Mouse (Mus musculus): Measurements from ENCODE around the gene Dazap1. TPM values are rescaled to one million over a fixed set of nuclear protein-coding genes. Genes with fewer than 3 reads are reported as not detected.

Gene Dazap1
- polyA plus RNA-seq, 1 experiment from 2014 or later, result 48.2 TPM

GRCm38 (mm10) chr10:80252493-80253274 lies 8.6 kb upstream of the Dazap1 start:
- H3K4me3 ChIP-seq, result no peak overlapping the region
- no peaks in the 10 kb centered on the region for H3K9me3 ChIP-seq
- H3K27me3 ChIP-seq (ENCODE audit: poor library complexity, severe bottlenecking), result no peaks in the 10 kb centered on the region
- peaks cover 31% of the 10 kb centered on the region for H3K4me1 ChIP-seq
- peaks cover 53% of the 10 kb centered on the region for H3K36me3 ChIP-seq (replicated peaks)
- 92% methylated on average over 11 of the region's 11 CpGs for WGBS
- no peak for DNase-seq (ENCODE audit: extremely low spot score, low spot score)
- no peak overlapping the region for H3K27ac ChIP-seq

- Histone ChIP-seq H3K4me3 (no peak overlapping the region), H3K27me3 (ENCODE audit: poor library complexity, severe bottlenecking) (no peaks in the 10 kb centered on the region), H3K9me3 (no peaks in the 10 kb centered on the region), H3K4me1 (peaks cover 29% of the 10 kb centered on the region), H3K36me3 (replicated peaks) (peaks cover 62% of the 10 kb centered on the region), H3K27ac (no peak overlapping the region)
- WGBS, result 91% methylated on average over 6 of the region's 6 CpGs
- no peak for DNase-seq (ENCODE audit: extremely low spot score, low spot score)
Measured at GRCm38 (mm10) chr10:80253551-80253950, 7.7 kb upstream of the Dazap1 start.

- Histone ChIP-seq H3K36me3 (replicated peaks) (peaks cover 72% of the 10 kb centered on the region), H3K9me3 (no peaks in the 10 kb centered on the region), H3K27ac (no peak overlapping the region), H3K4me3 (no peak overlapping the region), H3K4me1 (peaks cover 39% of the 10 kb centered on the region), H3K27me3 (ENCODE audit: poor library complexity, severe bottlenecking) (peaks cover 7% of the 10 kb centered on the region)
- no peak for DNase-seq (ENCODE audit: extremely low spot score, low spot score)
- 95% methylated on average over 26 of the region's 26 CpGs for WGBS
Measured at GRCm38 (mm10) chr10:80254331-80255297, 6.7 kb upstream of the Dazap1 start.

GRCm38 (mm10) chr10:80255881-80256535 lies 5.3 kb upstream of the Dazap1 start:
- H3K27ac ChIP-seq, result no peak overlapping the region
- H3K27me3 ChIP-seq (ENCODE audit: poor library complexity, severe bottlenecking), result peaks cover 12% of the 10 kb centered on the region
- H3K4me3 ChIP-seq, result no peak overlapping the region; the same call in 1 of the 2 replicates
- no peaks in the 10 kb centered on the region for H3K9me3 ChIP-seq
- WGBS, result 89% methylated on average over 5 of the region's 5 CpGs
- no peak for DNase-seq (ENCODE audit: extremely low spot score, low spot score)
- peaks cover 39% of the 10 kb centered on the region for H3K4me1 ChIP-seq
- peaks cover 72% of the 10 kb centered on the region for H3K36me3 ChIP-seq (replicated peaks)

- DNase-seq (ENCODE audit: extremely low spot score, low spot score), result no peak
- H3K27me3 ChIP-seq (ENCODE audit: poor library complexity, severe bottlenecking), result peaks cover 12% of the 10 kb centered on the region
- H3K4me1 ChIP-seq, result peaks cover 50% of the 10 kb centered on the region
- no peak overlapping the region for H3K4me3 ChIP-seq
- H3K9me3 ChIP-seq, result no peaks in the 10 kb centered on the region
- H3K36me3 ChIP-seq (replicated peaks), result peaks cover 66% of the 10 kb centered on the region
- 90% methylated on average over 2 of the region's 2 CpGs for WGBS
- H3K27ac ChIP-seq, result no peak overlapping the region
Measured at GRCm38 (mm10) chr10:80257936-80258335, 3.4 kb upstream of the Dazap1 start.

- no peak for DNase-seq (ENCODE audit: extremely low spot score, low spot score)
- no peaks in the 10 kb centered on the region for H3K9me3 ChIP-seq
- H3K4me3 ChIP-seq, result peak overlapping the region; percentile 57
- peaks cover 56% of the 10 kb centered on the region for H3K36me3 ChIP-seq (replicated peaks)
- peaks cover 12% of the 10 kb centered on the region for H3K27me3 ChIP-seq (ENCODE audit: poor library complexity, severe bottlenecking)
- WGBS, result 92% methylated on average over 14 of the region's 14 CpGs
- peak overlapping the region; percentile 91 for H3K27ac ChIP-seq
- H3K4me1 ChIP-seq, result peaks cover 50% of the 10 kb centered on the region
Measured at GRCm38 (mm10) chr10:80258752-80259462, 2.4 kb upstream of the Dazap1 start.

GRCm38 (mm10) chr10:80259463-80259805 lies 1.9 kb upstream of the Dazap1 start:
- peaks cover 51% of the 10 kb centered on the region for H3K36me3 ChIP-seq (replicated peaks)
- 81% methylated on average over 6 of the region's 6 CpGs for WGBS
- H3K9me3 ChIP-seq, result no peaks in the 10 kb centered on the region
- peak overlapping the region; percentile 57 for H3K4me3 ChIP-seq
- no peak for DNase-seq (ENCODE audit: extremely low spot score, low spot score)
- peaks cover 12% of the 10 kb centered on the region for H3K27me3 ChIP-seq (ENCODE audit: poor library complexity, severe bottlenecking)
- H3K4me1 ChIP-seq, result peaks cover 54% of the 10 kb centered on the region
- peak overlapping the region; percentile 91 for H3K27ac ChIP-seq

GRCm38 (mm10) chr10:80259861-80260641 lies 1.2 kb upstream of the Dazap1 start:
- Histone ChIP-seq H3K27ac (peak overlapping the region; percentile 91), H3K27me3 (ENCODE audit: poor library complexity, severe bottlenecking) (peaks cover 12% of the 10 kb centered on the region), H3K4me3 (peak overlapping the region; percentile 57), H3K36me3 (replicated peaks) (peaks cover 44% of the 10 kb centered on the region), H3K9me3 (no peaks in the 10 kb centered on the region), H3K4me1 (peaks cover 58% of the 10 kb centered on the region)
- peak; percentile 50 for DNase-seq (ENCODE audit: extremely low spot score, low spot score)
- 11% methylated on average over 19 of the region's 19 CpGs for WGBS

- peaks cover 12% of the 10 kb centered on the region for H3K27me3 ChIP-seq (ENCODE audit: poor library complexity, severe bottlenecking)
- DNase-seq (ENCODE audit: extremely low spot score, low spot score), result peak; percentile 92
- H3K9me3 ChIP-seq, result no peaks in the 10 kb centered on the region
- H3K4me3 ChIP-seq, result peak overlapping the region; percentile 57
- WGBS, result under 1% methylated on average over 14 of the region's 14 CpGs
- peak overlapping the region; percentile 91 for H3K27ac ChIP-seq
- peaks cover 63% of the 10 kb centered on the region for H3K4me1 ChIP-seq
- H3K36me3 ChIP-seq (replicated peaks), result peaks cover 33% of the 10 kb centered on the region
Measured at GRCm38 (mm10) chr10:80261585-80261968, 291 bp downstream of the Dazap1 start.

- no peak for DNase-seq (ENCODE audit: extremely low spot score, low spot score)
- peaks cover 12% of the 10 kb centered on the region for H3K27me3 ChIP-seq (ENCODE audit: poor library complexity, severe bottlenecking)
- WGBS, result 74% methylated on average over 12 of the region's 12 CpGs
- H3K27ac ChIP-seq, result peak overlapping the region; percentile 91; the same call in 1 of the 2 replicates
- H3K4me3 ChIP-seq, result peak overlapping the region; percentile 57
- no peaks in the 10 kb centered on the region for H3K9me3 ChIP-seq
- peaks cover 69% of the 10 kb centered on the region for H3K4me1 ChIP-seq
- H3K36me3 ChIP-seq (replicated peaks), result peaks cover 33% of the 10 kb centered on the region
Measured at GRCm38 (mm10) chr10:80262169-80262568, 883 bp downstream of the Dazap1 start.

- Histone ChIP-seq H3K9me3 (no peaks in the 10 kb centered on the region), H3K4me1 (peaks cover 76% of the 10 kb centered on the region), H3K36me3 (replicated peaks) (peaks cover 33% of the 10 kb centered on the region), H3K27ac (no peak overlapping the region), H3K4me3 (peak overlapping the region; percentile 21; the same call in 1 of the 2 replicates), H3K27me3 (ENCODE audit: poor library complexity, severe bottlenecking) (peaks cover 12% of the 10 kb centered on the region)
- 93% methylated on average over 10 of the region's 10 CpGs for WGBS
- no peak for DNase-seq (ENCODE audit: extremely low spot score, low spot score)
Measured at GRCm38 (mm10) chr10:80262776-80263365, 1.6 kb downstream of the Dazap1 start.

Measured in forebrain, embryonic 10.5 days (tissue).